Mouse (Mus musculus): ENCODE results near the gene F12.
A peak's percentile ranks its signal among the peaks of the same experiment; 100 is the strongest.

The F12 gene

GRCm38 (mm10) chr13:55426613-55427012 lies at the start of gene F12:
TSS of gene F12 (minus strand) at chr13:55426793.
- no peak for DNase-seq

- DNase-seq, result no peak
These were observed 49.7 kb upstream of the F12 start for GRCm38 (mm10) chr13:55476256-55476655.

- DNase-seq, result no peak
These were observed 49.2 kb upstream of the F12 start for GRCm38 (mm10) chr13:55475750-55476149.

- no peak for DNase-seq
These were observed 48.1 kb upstream of the F12 start for GRCm38 (mm10) chr13:55474621-55475069.

DNA sequence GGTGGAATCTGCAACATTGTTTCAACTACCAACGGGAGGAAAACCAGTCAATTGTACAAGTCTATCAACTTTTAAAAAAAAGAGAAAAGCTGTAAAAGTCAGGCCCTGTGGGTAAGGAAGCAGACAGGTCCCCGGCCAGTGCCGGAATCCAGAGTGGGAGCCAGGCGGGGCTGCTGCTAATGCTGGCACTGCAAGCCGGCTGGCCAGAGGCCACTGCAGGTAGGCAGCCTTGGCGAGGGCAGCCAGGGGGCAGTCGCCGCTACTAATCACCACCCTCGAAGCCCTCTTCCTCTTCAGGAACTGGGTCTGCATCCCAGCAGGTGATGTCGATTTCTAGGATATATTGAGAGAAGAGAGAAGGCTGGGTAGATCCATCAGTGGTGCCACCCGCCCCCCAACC lies 47.4 kb upstream of the F12 start:
- DNase-seq, result no peak

DNA sequence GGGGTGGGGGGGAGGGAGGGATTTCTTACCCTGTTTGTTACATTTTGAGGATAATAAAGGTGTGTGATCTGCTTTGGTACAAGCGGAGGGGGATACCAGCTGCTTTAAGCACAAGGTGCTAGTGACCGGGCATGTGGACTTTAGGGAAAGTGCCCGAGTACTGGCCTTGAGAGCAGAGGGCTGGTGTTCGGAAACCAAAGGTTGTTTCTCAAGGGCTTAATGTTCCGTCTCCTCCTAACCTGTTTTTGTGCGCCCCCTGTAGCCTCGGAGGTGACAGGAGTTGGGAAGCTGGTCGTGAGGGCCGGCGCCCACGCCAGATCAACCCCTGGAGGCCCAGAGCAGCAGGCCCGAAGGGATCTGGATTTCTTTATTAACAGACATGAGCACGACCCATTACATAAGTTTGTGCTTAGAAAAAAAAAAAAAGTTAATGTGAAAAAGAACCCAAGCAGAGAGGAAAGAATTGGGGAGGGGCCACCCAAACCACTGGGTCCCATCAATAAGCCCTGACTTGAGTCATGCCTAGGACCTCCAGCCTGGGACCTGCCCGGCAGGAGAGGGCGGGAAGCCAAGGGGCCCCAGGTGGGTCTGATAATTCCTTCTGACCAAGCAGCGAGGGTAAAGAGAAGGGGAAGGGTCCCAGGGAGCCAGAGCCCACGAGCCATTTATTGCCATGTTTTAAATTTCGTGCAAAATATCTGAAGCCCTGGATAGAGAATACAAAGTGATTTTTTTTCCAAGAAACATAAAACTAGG lies 46.7 kb upstream of the F12 start:
- DNase-seq, result no peak

DNA sequence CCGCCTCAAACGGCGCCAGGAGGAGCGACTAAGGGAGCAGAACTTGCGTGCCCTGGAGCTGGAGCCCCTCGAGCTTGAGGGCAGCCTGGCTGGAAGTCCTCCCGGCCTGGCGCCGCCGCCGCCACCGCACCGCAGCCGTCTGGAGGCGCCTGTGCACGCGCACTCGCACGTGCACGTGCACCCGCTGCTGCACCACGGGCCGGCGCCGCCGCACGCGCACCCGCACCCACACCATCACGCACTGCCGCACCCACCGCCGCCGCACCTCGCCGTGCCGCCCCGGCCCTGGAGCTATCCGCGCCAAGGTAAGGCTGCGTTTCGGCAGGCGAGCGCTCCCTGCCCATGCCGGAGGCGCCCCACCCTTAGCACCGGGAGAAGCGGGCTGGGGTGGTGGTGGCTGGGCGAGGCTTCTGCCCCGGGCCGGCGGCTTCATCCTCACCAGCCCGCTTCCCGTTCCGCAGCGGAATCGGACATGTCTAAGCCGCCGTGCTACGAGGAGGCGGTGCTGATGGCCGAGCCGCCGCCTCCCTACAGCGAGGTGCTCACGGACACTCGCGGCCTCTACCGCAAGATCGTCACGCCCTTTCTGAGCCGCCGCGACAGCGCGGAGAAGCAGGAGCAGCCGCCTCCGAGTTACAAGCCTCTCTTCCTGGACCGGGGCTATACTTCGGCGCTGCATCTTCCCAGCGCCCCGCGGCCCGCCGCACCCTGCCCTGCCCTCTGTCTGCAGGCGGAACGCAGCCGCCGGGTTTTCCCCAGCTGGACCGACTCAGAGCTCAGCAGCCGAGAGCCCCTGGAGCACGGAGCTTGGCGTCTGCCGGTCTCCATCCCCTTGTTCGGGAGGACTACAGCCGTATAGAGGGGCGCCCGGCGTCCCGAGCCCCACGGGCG lies 45.8 kb upstream of the F12 start:
- DNase-seq, result peak; percentile 68 to 77

- DNase-seq, result no peak
These were observed 45.2 kb upstream of the F12 start for GRCm38 (mm10) chr13:55471819-55472131.

DNA sequence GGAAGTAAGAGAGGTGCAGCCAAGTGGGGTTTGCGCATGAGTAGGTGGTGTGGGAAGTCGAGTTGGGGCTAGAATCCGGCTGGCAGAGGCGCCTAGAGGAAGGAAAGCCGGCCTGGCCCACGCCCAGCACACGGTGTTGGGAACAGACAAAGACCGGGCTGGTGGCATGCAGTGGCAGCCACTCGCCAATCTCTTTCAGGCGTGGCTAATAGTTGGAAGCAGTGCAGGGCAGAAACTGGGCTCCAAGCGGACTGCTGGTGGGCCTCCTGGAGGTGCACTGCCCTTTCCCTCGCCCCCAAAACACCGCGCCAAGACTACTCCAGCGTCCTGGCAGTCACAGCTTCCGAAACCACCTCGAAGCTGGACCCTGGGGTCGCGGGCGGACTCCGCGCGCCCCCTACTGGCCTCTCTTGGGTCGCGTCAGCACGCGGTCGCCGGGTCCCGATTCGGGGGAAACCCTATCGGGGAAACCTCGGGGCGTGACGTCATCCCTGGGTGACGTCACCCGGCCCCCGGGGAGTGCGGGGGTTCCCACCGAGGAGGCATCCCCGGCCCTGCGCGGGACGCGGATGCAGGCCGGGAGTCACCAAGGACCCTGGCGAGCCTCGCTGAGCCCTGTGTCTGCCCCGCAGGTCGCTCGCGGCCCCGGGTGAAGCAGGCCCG lies 44.7 kb upstream of the F12 start:
- peak; percentile 91 to 92 for DNase-seq

DNA sequence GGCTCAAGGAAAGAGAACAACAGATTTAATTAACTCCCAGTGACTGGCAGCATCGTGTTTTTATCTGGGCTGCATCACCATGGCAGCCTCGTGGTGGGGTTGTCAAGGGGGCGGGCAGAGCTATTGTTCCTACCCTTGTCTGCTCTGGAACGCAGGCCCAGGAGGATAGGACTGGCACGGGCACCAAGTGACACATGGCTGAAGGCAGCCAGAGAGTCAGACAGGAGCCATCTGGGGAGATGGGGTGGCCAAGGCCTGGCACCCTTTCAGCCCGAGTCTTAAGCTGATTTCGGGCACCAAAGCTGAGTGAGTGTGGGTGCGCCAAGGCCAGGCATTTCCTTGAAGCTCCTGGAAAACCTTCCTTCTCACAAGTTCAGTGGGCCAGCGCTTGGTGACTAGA lies 43.8 kb upstream of the F12 start:
- no peak for DNase-seq

DNA sequence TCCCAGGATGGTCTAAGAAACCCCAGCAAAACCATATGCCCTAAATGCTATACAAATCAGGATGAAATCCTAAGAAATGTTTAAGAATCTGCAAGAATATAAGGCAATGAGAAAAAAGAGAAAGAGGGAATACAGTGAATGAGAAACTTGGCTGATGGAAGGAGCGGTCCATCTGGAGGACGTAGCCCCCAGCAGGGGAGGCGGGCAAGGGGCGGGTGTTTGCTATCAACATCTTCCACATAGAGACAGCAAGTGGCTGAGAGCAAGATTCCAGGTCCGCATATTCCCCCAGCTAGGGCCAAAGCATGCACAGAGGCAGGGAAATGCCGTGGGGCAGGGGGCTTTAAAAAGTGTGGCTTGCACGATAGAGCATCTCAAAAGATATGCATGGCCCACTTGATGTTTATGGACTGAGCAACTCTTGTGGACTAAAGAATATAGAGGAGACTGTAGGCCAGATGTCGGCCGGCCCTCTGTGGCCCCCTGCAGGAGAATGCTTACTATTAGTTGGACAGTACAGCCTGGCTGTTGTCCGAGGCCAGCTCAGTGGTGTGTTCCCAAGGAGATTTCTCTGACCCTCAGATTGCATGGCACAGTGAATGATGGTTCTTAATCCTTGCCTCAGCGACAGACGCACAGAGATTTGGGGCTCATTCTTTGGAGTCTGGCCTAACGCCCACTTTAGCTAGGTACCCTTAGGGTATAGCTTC lies 42.4 kb upstream of the F12 start:
- DNase-seq, result peak; percentile 69 to 72

DNA sequence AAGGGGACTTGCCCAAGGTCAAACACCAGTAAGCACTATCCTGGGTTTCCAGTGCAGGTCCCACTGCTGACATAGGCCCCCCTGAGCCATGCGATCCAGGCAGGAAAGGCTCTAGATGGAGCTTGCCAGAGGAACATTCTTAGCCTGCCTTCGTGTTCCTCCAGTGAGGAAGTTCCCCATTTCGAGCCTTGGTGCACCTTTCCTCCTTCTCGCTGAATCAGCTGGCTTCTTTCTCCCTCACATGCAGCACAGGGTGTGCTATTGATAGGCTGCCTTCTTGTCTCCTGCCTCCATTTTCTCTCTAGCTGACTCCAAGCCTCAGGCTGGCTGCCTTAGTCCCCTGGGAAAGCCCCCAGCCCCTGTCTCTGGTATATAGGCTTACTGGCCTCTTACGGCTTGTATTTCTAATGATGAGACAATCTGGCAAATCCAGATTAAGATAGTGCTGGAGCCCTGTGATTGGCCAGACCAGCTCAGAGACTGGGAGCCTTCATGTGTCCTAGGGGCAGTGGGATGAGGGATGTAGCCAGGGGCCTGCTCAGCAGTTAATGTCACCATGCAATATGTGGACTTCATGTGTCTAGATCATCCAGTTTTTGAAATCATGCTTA lies 39.3 kb upstream of the F12 start:
- no peak for DNase-seq

- DNase-seq, result no peak
These were observed 38.6 kb upstream of the F12 start for GRCm38 (mm10) chr13:55465184-55465583.

GRCm38 (mm10) chr13:55464027-55464884 lies 37.7 kb upstream of the F12 start, which contains the start of gene Prr7:
TSS of gene Prr7 (plus strand) at chr13:55464267.
- peak; percentile 57 to 65 for DNase-seq

GRCm38 (mm10) chr13:55463399-55464026 lies 36.9 kb upstream of the F12 start:
- DNase-seq, result no peak

DNA sequence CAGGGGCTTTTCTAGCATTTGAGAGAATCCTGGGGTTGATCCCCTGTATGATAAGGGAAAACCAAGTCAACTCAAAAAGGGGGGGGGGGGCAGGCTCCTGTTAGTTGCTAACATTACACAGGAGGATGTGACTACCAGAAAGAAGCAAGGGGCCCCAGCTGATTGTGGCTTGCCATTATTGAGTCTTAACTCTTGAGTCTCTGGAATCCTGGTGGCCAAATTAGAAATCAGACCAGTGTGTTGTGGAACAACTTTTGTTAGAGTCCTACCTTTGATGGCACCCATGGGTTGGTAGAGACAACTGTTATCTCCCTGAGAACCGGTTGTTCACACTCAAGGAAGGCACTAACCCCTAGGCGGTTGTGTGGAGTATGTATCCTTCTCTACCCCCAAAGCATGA lies 36.4 kb upstream of the F12 start:
- no peak for DNase-seq

- DNase-seq, result peak in 1 of 2 experiments; percentile 56
These were observed 25.4 kb upstream of the F12 start for GRCm38 (mm10) chr13:55451785-55452549.

GRCm38 (mm10) chr13:55451296-55451695 lies 24.7 kb upstream of the F12 start:
- DNase-seq, result no peak

DNA sequence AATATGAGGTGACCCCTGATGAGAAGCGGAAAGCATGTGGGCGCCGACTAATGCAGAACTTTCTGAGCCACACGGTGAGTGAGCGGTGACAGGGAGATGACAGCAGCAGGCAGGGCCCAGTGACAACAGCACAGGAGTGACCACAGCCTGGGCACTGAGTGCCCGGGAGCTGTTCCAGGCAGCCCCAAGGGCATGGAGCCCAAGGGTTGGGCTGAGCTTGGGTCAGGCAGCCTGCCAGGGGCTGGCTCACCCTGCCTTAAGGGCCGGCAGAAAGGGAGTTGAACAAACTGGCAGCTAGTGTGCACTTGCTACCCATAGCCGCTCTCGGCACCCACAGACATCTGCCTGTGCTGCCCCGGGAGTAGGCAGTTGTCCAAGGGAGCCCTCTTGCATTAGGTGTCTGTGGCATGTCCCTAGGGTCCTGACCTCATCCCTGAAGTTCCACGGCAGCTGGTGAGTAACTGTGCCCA lies 24.0 kb upstream of the F12 start:
- DNase-seq, result peak in 1 of 2 experiments; percentile 58

Data from lung, postnatal 4 days (tissue).